Mouse (Mus musculus): ENCODE results near the gene Emc4. TPM values are rescaled to one million over a fixed set of nuclear protein-coding genes. Genes with fewer than 3 reads are reported as not detected.

The Emc4 gene
- total and polyA plus RNA-seq, 2 experiments from 2014 or later, result 92.5 to 216 TPM

- 92% methylated on average over 6 of the region's 6 CpGs for WGBS
- Histone ChIP-seq H3K4me3 (ENCODE audit: low read depth, low read length) (no peak overlapping the region), H3K9ac (no peak overlapping the region), H3K27me3 (ENCODE audit: insufficient read depth, low read length) (no peaks in the 10 kb centered on the region), H3K27ac (ENCODE audit: low read depth, low read length) (no peak overlapping the region), H3K9me3 (ENCODE audit: low read length) (no peaks in the 10 kb centered on the region), H3K36me3 (ENCODE audit: insufficient read depth) (peaks cover 37% of the 10 kb centered on the region), H3K4me2 (ENCODE audit: low read depth) (no peak overlapping the region), H3K4me1 (ENCODE audit: insufficient read depth) (no peaks in the 10 kb centered on the region)
- TF ChIP-seq CTCF (IDR thresholded peaks at IDR 0.05; ENCODE audit: low read depth), result no peak
- DNase-seq (no peak), ATAC-seq (no peak)
Measured at GRCm38 (mm10) chr2:112337211-112337610, 30.6 kb downstream of the Emc4 start.

GRCm38 (mm10) chr2:112332051-112332898 is 35.6 kb downstream of the Emc4 start:
- H3K4me3 ChIP-seq (ENCODE audit: low read depth, low read length), result no peak overlapping the region
- no peaks in the 10 kb centered on the region for H3K9me3 ChIP-seq (ENCODE audit: low read length)
- H3K4me1 ChIP-seq (ENCODE audit: insufficient read depth), result no peaks in the 10 kb centered on the region
- ATAC-seq, result no peak
- H3K27me3 ChIP-seq (ENCODE audit: insufficient read depth, low read length), result no peaks in the 10 kb centered on the region
- H3K9ac ChIP-seq, result no peak overlapping the region
- no peak overlapping the region for H3K27ac ChIP-seq (ENCODE audit: low read depth, low read length)
- TF ChIP-seq CTCF (IDR thresholded peaks at IDR 0.05; ENCODE audit: low read depth), result no peak
- 77% methylated on average over 4 of the region's 4 CpGs for WGBS
- DNase-seq, result no peak
- H3K4me2 ChIP-seq (ENCODE audit: low read depth), result no peak overlapping the region
- peaks cover 9% of the 10 kb centered on the region for H3K36me3 ChIP-seq (ENCODE audit: insufficient read depth)

- no peak overlapping the region for H3K27ac ChIP-seq (ENCODE audit: low read depth, low read length)
- H3K36me3 ChIP-seq (ENCODE audit: insufficient read depth), result no peaks in the 10 kb centered on the region
- no peaks in the 10 kb centered on the region for H3K9me3 ChIP-seq (ENCODE audit: low read length)
- H3K27me3 ChIP-seq (ENCODE audit: insufficient read depth, low read length), result no peaks in the 10 kb centered on the region
- WGBS, result 87% methylated on average over 11 of the region's 11 CpGs
- DNase-seq (no peak), ATAC-seq (peak; percentile 3; the same call in 1 of the 2 replicates)
- H3K4me3 ChIP-seq (ENCODE audit: low read depth, low read length), result no peak overlapping the region
- no peak overlapping the region for H3K9ac ChIP-seq
- TF ChIP-seq CTCF (IDR thresholded peaks at IDR 0.05; ENCODE audit: low read depth), result no peak
- no peaks in the 10 kb centered on the region for H3K4me1 ChIP-seq (ENCODE audit: insufficient read depth)
- H3K4me2 ChIP-seq (ENCODE audit: low read depth), result no peak overlapping the region
Measured at GRCm38 (mm10) chr2:112328069-112328777, 39.6 kb downstream of the Emc4 start.

GRCm38 (mm10) chr2:112318905-112319304 is 48.9 kb downstream of the Emc4 start:
- 75% methylated on average over 7 of the region's 7 CpGs for WGBS
- Histone ChIP-seq H3K36me3 (ENCODE audit: insufficient read depth) (no peaks in the 10 kb centered on the region), H3K4me3 (ENCODE audit: low read depth, low read length) (no peak overlapping the region), H3K27ac (ENCODE audit: low read depth, low read length) (no peak overlapping the region), H3K4me1 (ENCODE audit: insufficient read depth) (no peaks in the 10 kb centered on the region), H3K9me3 (ENCODE audit: low read length) (no peaks in the 10 kb centered on the region), H3K9ac (no peak overlapping the region), H3K4me2 (ENCODE audit: low read depth) (no peak overlapping the region), H3K27me3 (ENCODE audit: insufficient read depth, low read length) (no peaks in the 10 kb centered on the region)
- ATAC-seq, result no peak
- no peak for TF ChIP-seq CTCF (IDR thresholded peaks at IDR 0.05; ENCODE audit: low read depth)
- DNase-seq, result no peak

GRCm38 (mm10) chr2:112318227-112318626 is 49.6 kb downstream of the Emc4 start:
- no peak overlapping the region for H3K9ac ChIP-seq
- TF ChIP-seq CTCF (IDR thresholded peaks at IDR 0.05; ENCODE audit: low read depth), result no peak
- DNase-seq (no peak), ATAC-seq (no peak)
- H3K36me3 ChIP-seq (ENCODE audit: insufficient read depth), result no peaks in the 10 kb centered on the region
- no peaks in the 10 kb centered on the region for H3K9me3 ChIP-seq (ENCODE audit: low read length)
- H3K27me3 ChIP-seq (ENCODE audit: insufficient read depth, low read length), result no peaks in the 10 kb centered on the region
- no peak overlapping the region for H3K4me3 ChIP-seq (ENCODE audit: low read depth, low read length)
- H3K4me1 ChIP-seq (ENCODE audit: insufficient read depth), result no peaks in the 10 kb centered on the region
- H3K27ac ChIP-seq (ENCODE audit: low read depth, low read length), result no peak overlapping the region
- no peak overlapping the region for H3K4me2 ChIP-seq (ENCODE audit: low read depth)
- 93% methylated on average over 2 of the region's 2 CpGs for WGBS

GRCm38 (mm10) chr2:112315638-112316037 is 52.2 kb downstream of the Emc4 start:
- ATAC-seq (no peak), DNase-seq (no peak)
- Histone ChIP-seq H3K4me3 (ENCODE audit: low read depth, low read length) (no peak overlapping the region), H3K9me3 (ENCODE audit: low read length) (no peaks in the 10 kb centered on the region), H3K27ac (ENCODE audit: low read depth, low read length) (no peak overlapping the region), H3K27me3 (ENCODE audit: insufficient read depth, low read length) (no peaks in the 10 kb centered on the region), H3K4me2 (ENCODE audit: low read depth) (no peak overlapping the region), H3K4me1 (ENCODE audit: insufficient read depth) (no peaks in the 10 kb centered on the region), H3K36me3 (ENCODE audit: insufficient read depth) (no peaks in the 10 kb centered on the region), H3K9ac (no peak overlapping the region)
- TF ChIP-seq CTCF (IDR thresholded peaks at IDR 0.05; ENCODE audit: low read depth), result no peak
- WGBS, result 89% methylated on average over 7 of the region's 7 CpGs

Other genes with a start within 250 kb of the Emc4 start
- gene Olfr1316, start 233.1 kb downstream of the Emc4 start, total RNA-seq (2014; rRNA removed), result not detected in 2 replicates
- not detected in 2 replicates for gene Olfr1316, start 233.1 kb downstream of the Emc4 start, polyA plus RNA-seq (2015; fragmentation: Nextera tagmentation; extraction: Ambion mirVana)
- not detected in 2 replicates for gene Olfr1317, start 227.7 kb downstream of the Emc4 start, total RNA-seq (2014; rRNA removed)
- not detected in 2 replicates for gene Olfr1317, start 227.7 kb downstream of the Emc4 start, polyA plus RNA-seq (2015; fragmentation: Nextera tagmentation; extraction: Ambion mirVana)
- gene Olfr1318, start 213.8 kb downstream of the Emc4 start, total RNA-seq (2014; rRNA removed), result not detected in 2 replicates
- 0.05 TPM in 1 of 2 replicates, not detected in the other for gene Olfr1318, start 213.8 kb downstream of the Emc4 start, polyA plus RNA-seq (2015; fragmentation: Nextera tagmentation; extraction: Ambion mirVana)
- gene Lpcat4, start 128.6 kb downstream of the Emc4 start, total RNA-seq (2014; rRNA removed), result 23.9 and 27.6 TPM in 2 replicates
- 12.8 and 17.3 TPM in 2 replicates for gene Lpcat4, start 128.6 kb downstream of the Emc4 start, polyA plus RNA-seq (2015; fragmentation: Nextera tagmentation; extraction: Ambion mirVana)
- not detected in 2 replicates for gene Nutm1, start 108.7 kb downstream of the Emc4 start, total RNA-seq (2014; rRNA removed)
- gene Nutm1, start 108.7 kb downstream of the Emc4 start, polyA plus RNA-seq (2015; fragmentation: Nextera tagmentation; extraction: Ambion mirVana), result 0.08 and 0.09 TPM in 2 replicates
- 95.1 and 120 TPM in 2 replicates for gene Nop10, start 106.1 kb downstream of the Emc4 start, total RNA-seq (2014; rRNA removed)
- 160 and 215 TPM in 2 replicates for gene Nop10, start 106.1 kb downstream of the Emc4 start, polyA plus RNA-seq (2015; fragmentation: Nextera tagmentation; extraction: Ambion mirVana)
- 54.4 and 69.3 TPM in 2 replicates for gene Slc12a6, start 102.2 kb downstream of the Emc4 start, total RNA-seq (2014; rRNA removed)
- 7.8 and 10.6 TPM in 2 replicates for gene Slc12a6, start 102.2 kb downstream of the Emc4 start, polyA plus RNA-seq (2015; fragmentation: Nextera tagmentation; extraction: Ambion mirVana)
- 1.9 and 2.9 TPM in 2 replicates for gene Gm21985, start 101.7 kb downstream of the Emc4 start, total RNA-seq (2014; rRNA removed)
- not detected in 2 replicates for gene Gm21985, start 101.7 kb downstream of the Emc4 start, polyA plus RNA-seq (2015; fragmentation: Nextera tagmentation; extraction: Ambion mirVana)
- gene Katnbl1, start 11.2 kb upstream of the Emc4 start, total RNA-seq (2014; rRNA removed), result 22.2 and 23.9 TPM in 2 replicates
- 22.1 and 24.3 TPM in 2 replicates for gene Katnbl1, start 11.2 kb upstream of the Emc4 start, polyA plus RNA-seq (2015; fragmentation: Nextera tagmentation; extraction: Ambion mirVana)
- 18.2 and 18.4 TPM in 2 replicates for gene Emc7, start 87.0 kb upstream of the Emc4 start, total RNA-seq (2014; rRNA removed)
- 26.5 and 27.0 TPM in 2 replicates for gene Emc7, start 87.0 kb upstream of the Emc4 start, polyA plus RNA-seq (2015; fragmentation: Nextera tagmentation; extraction: Ambion mirVana)
- 3.8 and 4.7 TPM in 2 replicates for gene Chrm5, start 112.7 kb upstream of the Emc4 start, total RNA-seq (2014; rRNA removed)
- gene Chrm5, start 112.7 kb upstream of the Emc4 start, polyA plus RNA-seq (2015; fragmentation: Nextera tagmentation; extraction: Ambion mirVana), result 1.2 and 2.7 TPM in 2 replicates
- 4.3 and 4.6 TPM in 2 replicates for gene Aven, start 124.9 kb upstream of the Emc4 start, total RNA-seq (2014; rRNA removed)
- gene Aven, start 124.9 kb upstream of the Emc4 start, polyA plus RNA-seq (2015; fragmentation: Nextera tagmentation; extraction: Ambion mirVana), result 1.9 and 3.2 TPM in 2 replicates

Data from forebrain, postnatal 0 days (tissue).